Mouse (Mus musculus): ENCODE results near the gene Ube2g1. TPM values are rescaled to one million over a fixed set of nuclear protein-coding genes. Genes with fewer than 3 reads are reported as not detected.

Gene Ube2g1
- total and polyA plus RNA-seq, 2 experiments: 8.2 to 26.6 TPM

DNA sequence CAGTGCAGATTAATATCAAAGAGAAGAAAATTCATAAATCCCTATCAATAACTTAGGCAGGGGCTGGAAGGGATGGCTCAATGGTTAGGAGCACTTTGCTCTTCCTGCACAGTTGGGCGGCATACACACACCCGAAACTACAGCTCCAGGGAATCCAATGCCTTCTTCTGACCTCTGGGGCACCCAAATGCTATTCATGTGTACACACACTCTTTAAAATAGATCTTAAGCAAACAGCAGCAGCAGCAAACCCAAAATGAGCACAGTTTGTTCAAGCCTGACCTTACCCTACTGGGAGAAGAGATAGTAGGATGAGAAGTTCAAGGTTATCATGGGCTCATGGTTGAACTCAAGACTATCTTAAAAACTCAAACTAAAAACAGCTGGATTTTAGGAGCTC, 24.0 kb upstream of the Ube2g1 start:
- Histone ChIP-seq H3K27ac (replicated peaks; ENCODE audit: insufficient read depth, low read depth, low read length) (peak overlapping the region; percentile 83), H3K4me1 (ENCODE audit: control insufficient read depth, insufficient read depth, low read length) (peaks cover 10% of the 10 kb centered on the region), H3K4me3 (ENCODE audit: insufficient read depth, low read depth, low read length) (no peak overlapping the region), H3K9ac (ENCODE audit: low read depth, low read length) (no peak overlapping the region), H3K36me3 (ENCODE audit: control insufficient read depth, insufficient read depth, low read length) (no peaks in the 10 kb centered on the region), H3K27me3 (ENCODE audit: control insufficient read depth, insufficient read depth, low read length) (no peaks in the 10 kb centered on the region), H3K79me2 (ENCODE audit: control insufficient read depth, insufficient read depth, low read length) (no peaks in the 10 kb centered on the region)
- TF ChIP-seq CTCF (IDR thresholded peaks at IDR 0.05; ENCODE audit: low read depth, low read length): no peak
- 19% methylated on average over 2 of the region's 2 CpGs for WGBS
- peak; percentile 86 for DNase-seq (ENCODE audit: extremely low read depth, low read depth, low spot score)

DNA sequence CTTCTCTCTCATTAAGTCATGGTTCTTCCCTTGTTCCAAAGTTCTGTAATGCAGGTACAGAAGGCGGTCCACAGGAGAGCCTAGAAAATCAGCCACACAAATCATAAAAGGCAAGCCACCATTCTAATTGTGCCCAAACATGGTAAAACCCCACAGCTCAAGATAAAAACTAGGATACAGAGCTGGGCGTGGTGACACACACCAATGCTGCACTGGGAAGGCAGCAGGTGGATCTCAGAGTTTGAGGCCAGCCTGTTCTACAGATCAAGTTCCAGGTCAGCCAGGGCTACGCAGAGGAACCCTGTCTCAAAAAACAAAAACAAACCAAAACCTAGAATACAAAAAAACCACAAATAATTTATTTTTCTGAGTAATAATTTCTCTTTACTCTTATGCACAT, 20.5 kb upstream of the Ube2g1 start:
- no peak for DNase-seq (ENCODE audit: extremely low read depth, low read depth, low spot score)
- no peak overlapping the region for H3K4me3 ChIP-seq (ENCODE audit: insufficient read depth, low read depth, low read length)
- no peaks in the 10 kb centered on the region for H3K27me3 ChIP-seq (ENCODE audit: control insufficient read depth, insufficient read depth, low read length)
- H3K79me2 ChIP-seq (ENCODE audit: control insufficient read depth, insufficient read depth, low read length): no peaks in the 10 kb centered on the region
- no peak overlapping the region for H3K27ac ChIP-seq (replicated peaks; ENCODE audit: insufficient read depth, low read depth, low read length)
- peaks cover 7% of the 10 kb centered on the region for H3K4me1 ChIP-seq (ENCODE audit: control insufficient read depth, insufficient read depth, low read length)
- 96% methylated on average over 3 of the region's 3 CpGs for WGBS
- no peaks in the 10 kb centered on the region for H3K36me3 ChIP-seq (ENCODE audit: control insufficient read depth, insufficient read depth, low read length)
- TF ChIP-seq CTCF (IDR thresholded peaks at IDR 0.05; ENCODE audit: low read depth, low read length) (no peak), POLR2A (IDR thresholded peaks at IDR 0.05; ENCODE audit: extremely low read depth, insufficient read depth, low read length) (no peak)
- H3K9ac ChIP-seq (ENCODE audit: low read depth, low read length): no peak overlapping the region

DNA sequence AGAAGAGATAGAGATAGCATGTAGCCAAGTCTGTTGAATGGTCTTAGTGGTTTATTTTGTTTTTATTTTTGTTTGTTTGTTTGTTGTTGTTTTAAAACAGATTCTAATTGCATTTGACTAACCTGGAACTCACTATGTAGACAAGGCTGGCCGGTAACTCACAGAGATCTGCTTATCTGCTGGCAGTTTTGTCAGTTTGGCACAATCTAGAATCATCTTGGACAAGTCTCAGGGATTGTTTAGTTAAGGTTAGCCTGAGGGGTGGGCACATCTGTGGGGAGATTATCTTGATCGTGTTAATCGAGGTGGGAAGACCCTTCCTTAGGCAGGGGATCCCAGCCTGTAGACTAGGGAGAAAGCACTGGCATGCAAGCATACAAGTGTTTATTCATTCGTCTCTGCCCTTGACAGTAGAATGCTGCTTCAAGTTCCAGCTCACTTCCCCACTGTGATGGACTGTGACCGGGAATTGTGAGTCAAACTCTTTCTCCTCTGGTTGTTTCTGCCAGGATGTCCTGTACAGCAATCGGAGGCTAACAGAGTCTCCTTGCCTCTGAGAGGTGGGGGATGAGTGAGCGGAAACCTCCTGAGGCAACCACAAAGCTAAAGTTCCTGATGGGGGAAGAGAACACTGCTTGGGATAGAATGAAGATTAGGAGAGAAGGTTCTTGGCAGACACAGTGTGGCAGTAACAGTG, 19.4 kb upstream of the Ube2g1 start:
- peaks cover 5% of the 10 kb centered on the region for H3K4me1 ChIP-seq (ENCODE audit: control insufficient read depth, insufficient read depth, low read length)
- H3K79me2 ChIP-seq (ENCODE audit: control insufficient read depth, insufficient read depth, low read length): no peaks in the 10 kb centered on the region
- H3K9ac ChIP-seq (ENCODE audit: low read depth, low read length): no peak overlapping the region
- H3K36me3 ChIP-seq (ENCODE audit: control insufficient read depth, insufficient read depth, low read length): no peaks in the 10 kb centered on the region; the same call in 1 of the 2 replicates
- DNase-seq (ENCODE audit: extremely low read depth, low read depth, low spot score): peak; percentile 58
- no peaks in the 10 kb centered on the region for H3K27me3 ChIP-seq (ENCODE audit: control insufficient read depth, insufficient read depth, low read length)
- no peak overlapping the region for H3K4me3 ChIP-seq (ENCODE audit: insufficient read depth, low read depth, low read length)
- H3K27ac ChIP-seq (replicated peaks; ENCODE audit: insufficient read depth, low read depth, low read length): no peak overlapping the region
- WGBS: 25% methylated on average over 7 of the region's 7 CpGs
- TF ChIP-seq POLR2A (IDR thresholded peaks at IDR 0.05; ENCODE audit: extremely low read depth, insufficient read depth, low read length): no peak
- TF ChIP-seq CTCF (IDR thresholded peaks at IDR 0.05; ENCODE audit: low read depth, low read length): no peak

DNA sequence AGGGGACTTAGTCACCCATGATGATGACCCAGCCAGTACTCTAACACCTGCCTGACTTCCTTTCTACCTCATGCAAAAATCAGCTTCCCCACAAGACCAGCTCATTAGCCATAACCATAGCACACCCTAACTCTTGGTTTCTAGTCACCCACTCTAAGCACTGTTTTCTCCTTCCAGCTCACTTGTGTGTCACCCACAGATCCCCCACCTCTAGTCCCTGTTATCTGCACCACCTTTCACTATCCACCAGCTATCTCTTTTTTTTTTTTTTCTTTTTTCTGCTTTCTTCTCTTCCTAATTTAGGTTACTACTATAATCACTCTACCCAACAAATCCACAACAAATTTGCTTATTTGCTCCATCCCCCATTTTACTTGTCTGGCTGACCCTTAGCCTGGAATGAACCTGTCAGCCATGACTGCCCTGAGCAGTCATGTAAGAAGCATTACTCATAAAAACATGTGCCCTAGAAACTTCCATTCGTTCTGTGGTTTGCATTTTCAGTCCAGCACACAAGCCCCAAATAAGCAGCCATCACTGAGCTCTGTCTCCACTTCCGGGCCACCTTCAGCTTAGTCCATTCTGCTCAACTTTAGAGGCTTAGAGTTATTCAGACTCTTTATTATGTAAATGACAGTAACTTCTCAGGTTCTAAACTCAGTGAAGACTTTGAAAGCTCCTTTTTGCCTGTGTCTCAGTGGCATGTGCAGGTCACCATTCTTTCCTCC, 11.9 kb upstream of the Ube2g1 start:
- Histone ChIP-seq H3K4me1 (ENCODE audit: control insufficient read depth, insufficient read depth, low read length) (no peaks in the 10 kb centered on the region; the same call in 1 of the 2 replicates), H3K27ac (replicated peaks; ENCODE audit: insufficient read depth, low read depth, low read length) (no peak overlapping the region), H3K27me3 (ENCODE audit: control insufficient read depth, insufficient read depth, low read length) (no peaks in the 10 kb centered on the region), H3K4me3 (ENCODE audit: insufficient read depth, low read depth, low read length) (no peak overlapping the region), H3K36me3 (ENCODE audit: control insufficient read depth, insufficient read depth, low read length) (no peaks in the 10 kb centered on the region; the same call in 1 of the 2 replicates), H3K9ac (ENCODE audit: low read depth, low read length) (no peak overlapping the region), H3K79me2 (ENCODE audit: control insufficient read depth, insufficient read depth, low read length) (no peaks in the 10 kb centered on the region)
- no peak for DNase-seq (ENCODE audit: extremely low read depth, low read depth, low spot score)
- no peak for TF ChIP-seq POLR2A (IDR thresholded peaks at IDR 0.05; ENCODE audit: extremely low read depth, insufficient read depth, low read length)
- no peak for TF ChIP-seq CTCF (IDR thresholded peaks at IDR 0.05; ENCODE audit: low read depth, low read length)
- 82% methylated on average over 2 of the region's 2 CpGs for WGBS

DNA sequence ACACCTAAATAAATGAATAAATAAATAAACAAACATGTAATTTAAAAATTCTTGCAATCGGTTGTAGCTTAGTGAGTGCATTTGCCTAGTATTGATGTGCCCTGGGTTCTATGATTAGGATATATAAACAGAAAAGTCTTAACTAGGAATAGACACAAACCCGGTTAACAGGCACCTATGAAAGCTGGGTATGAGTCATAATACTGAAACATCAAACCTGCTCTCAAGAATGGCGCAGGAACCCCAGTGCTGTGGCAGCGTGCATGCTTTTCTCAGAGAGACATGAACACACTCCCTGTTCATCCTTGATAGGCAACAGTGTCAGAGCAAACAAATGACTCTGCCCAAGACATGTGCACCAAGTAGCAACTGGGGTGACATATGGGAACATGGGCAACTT, 9.3 kb upstream of the Ube2g1 start:
- TF ChIP-seq CTCF (IDR thresholded peaks at IDR 0.05; ENCODE audit: low read depth, low read length) (no peak), POLR2A (IDR thresholded peaks at IDR 0.05; ENCODE audit: extremely low read depth, insufficient read depth, low read length) (no peak)
- H3K27ac ChIP-seq (replicated peaks; ENCODE audit: insufficient read depth, low read depth, low read length): no peak overlapping the region
- 91% methylated on average over 4 of the region's 4 CpGs for WGBS

More for the DNA sequence above, 9.3 kb upstream of the Ube2g1 start:
- Histone ChIP-seq H3K27me3 (ENCODE audit: control insufficient read depth, insufficient read depth, low read length) (no peaks in the 10 kb centered on the region), H3K36me3 (ENCODE audit: control insufficient read depth, insufficient read depth, low read length) (no peaks in the 10 kb centered on the region), H3K4me1 (ENCODE audit: control insufficient read depth, insufficient read depth, low read length) (no peaks in the 10 kb centered on the region; the same call in 1 of the 2 replicates), H3K79me2 (ENCODE audit: control insufficient read depth, insufficient read depth, low read length) (no peaks in the 10 kb centered on the region), H3K9ac (ENCODE audit: low read depth, low read length) (no peak overlapping the region), H3K4me3 (ENCODE audit: insufficient read depth, low read depth, low read length) (no peak overlapping the region)
- DNase-seq (ENCODE audit: extremely low read depth, low read depth, low spot score): no peak

Data from liver, adult 2 months (tissue).